Mouse (Mus musculus) embryonic facial prominence, embryonic 15.5 days (tissue): ENCODE data around the gene Efhd1. TPM values are rescaled to one million over a fixed set of nuclear protein-coding genes. Genes with fewer than 3 reads are reported as not detected.

Experiments used
- ATAC-seq: fragments of 200-750 bp; cut with Nextera tagmentation; 2 replicates; pipeline ENCODE4 v1.8.0; 2017; ENCODE audit warnings: low read depth, moderate TSS enrichment; ENCODE audit not compliant: insufficient number of reproducible peaks, low FRiP score, low TSS enrichment
- H3K27ac ChIP-seq: fragments of 300-500 bp; sonication (generic); replicated peaks from 2 replicates; pipeline ENCODE4 v1.5.1; 2015; ENCODE audit warnings: mild to moderate bottlenecking, inconsistent platforms
- H3K27me3 ChIP-seq: fragments of 300-500 bp; sonication (generic); 2 replicates; pipeline ENCODE4 v1.6.1; 2015; ENCODE audit warnings: inconsistent platforms
- H3K36me3 ChIP-seq: fragments of 300-500 bp; sonication (generic); 2 replicates; pipeline ENCODE4 v1.6.1; 2015; ENCODE audit warnings: mild to moderate bottlenecking, inconsistent platforms
- H3K4me1 ChIP-seq: fragments of 300-500 bp; sonication (generic); 2 replicates; pipeline ENCODE4 v1.6.1; 2015; ENCODE audit warnings: inconsistent platforms
- H3K4me2 ChIP-seq: fragments of 300-500 bp; sonication (generic); replicated peaks from 2 replicates; pipeline ENCODE4 v1.6.1; 2015; ENCODE audit warnings: mild to moderate bottlenecking, inconsistent platforms
- H3K4me3 ChIP-seq: fragments of 300-500 bp; sonication (generic); replicated peaks from 2 replicates; pipeline ENCODE4 v1.5.1; 2015; ENCODE audit warnings: mild to moderate bottlenecking, inconsistent platforms
- H3K9ac ChIP-seq: fragments of 300-500 bp; sonication (generic); 2 replicates; pipeline ENCODE4 v1.6.1; 2015; ENCODE audit warnings: inconsistent platforms
- H3K9me3 ChIP-seq: fragments of 300-500 bp; sonication (generic); replicated peaks from 2 replicates; pipeline ENCODE4 v1.6.1; 2016; ENCODE audit warnings: inconsistent platforms
- WGBS: fragments of 180-500 bp; shearing (Covaris S2); methylation state at CpG from one replicate; pipeline ENCODE4 v1.1.7; 2015; 5-methylcytosine and 5-hydroxymethylcytosine counted together
- polyA plus RNA-seq: library from polyadenylated mRNA; unstranded; fragments of >200 nt; fragmentation: Nextera tagmentation; extraction: Ambion mirVana; gene quantifications from 2 replicates; pipeline ENCODE4 v1.2.1, GENCODE M21; 2015

Efhd1 gene
- 2.8 and 3.0 TPM in 2 replicates for polyA plus RNA-seq

DNA sequence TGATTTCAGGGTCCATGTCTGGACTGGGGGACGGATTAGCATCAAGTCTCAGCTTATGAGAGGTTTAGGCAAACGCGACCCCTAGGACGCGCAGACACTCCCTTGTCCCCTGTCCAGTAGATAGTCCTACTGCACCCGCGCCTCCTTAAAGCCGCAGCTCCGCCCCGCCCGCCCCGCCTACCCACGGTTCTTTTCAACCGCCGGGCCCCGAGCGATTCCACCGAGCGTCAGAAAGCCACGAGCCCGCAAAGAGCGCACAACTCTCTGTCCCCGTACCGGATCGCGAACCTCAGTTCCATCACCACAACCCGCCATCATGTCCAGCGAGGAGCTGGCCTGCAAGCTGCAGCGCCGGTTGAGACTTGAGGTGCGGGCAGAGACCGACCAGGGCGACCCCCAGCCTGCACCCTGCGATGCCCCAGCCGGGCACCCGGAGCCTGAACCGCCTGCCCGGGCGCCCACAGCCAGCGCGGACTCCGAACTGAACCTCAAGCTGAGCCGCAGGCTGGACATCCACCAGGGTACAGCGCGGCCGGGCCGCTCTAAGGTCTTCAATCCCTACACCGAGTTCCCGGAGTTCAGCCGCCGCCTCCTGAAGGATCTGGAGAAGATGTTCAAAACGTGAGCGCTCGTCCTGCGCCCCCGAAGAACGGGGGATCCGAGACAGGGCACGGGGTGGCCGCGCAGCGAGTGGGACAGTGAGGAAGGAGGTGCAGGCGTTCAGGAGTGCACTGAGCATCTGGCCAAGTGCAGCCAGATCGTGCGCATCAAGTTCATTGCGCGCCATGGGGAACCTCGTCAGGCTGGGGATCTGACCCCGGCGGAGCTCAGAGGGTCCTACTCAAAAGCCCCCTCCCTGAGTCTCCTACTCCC lies at the start of gene Efhd1:
Gene Efhd1 (plus strand): TSS at position 230 of the 873 bp plus-strand sequence.
- ATAC-seq: peak; percentile 34; the same call in 1 of the 2 replicates

DNA sequence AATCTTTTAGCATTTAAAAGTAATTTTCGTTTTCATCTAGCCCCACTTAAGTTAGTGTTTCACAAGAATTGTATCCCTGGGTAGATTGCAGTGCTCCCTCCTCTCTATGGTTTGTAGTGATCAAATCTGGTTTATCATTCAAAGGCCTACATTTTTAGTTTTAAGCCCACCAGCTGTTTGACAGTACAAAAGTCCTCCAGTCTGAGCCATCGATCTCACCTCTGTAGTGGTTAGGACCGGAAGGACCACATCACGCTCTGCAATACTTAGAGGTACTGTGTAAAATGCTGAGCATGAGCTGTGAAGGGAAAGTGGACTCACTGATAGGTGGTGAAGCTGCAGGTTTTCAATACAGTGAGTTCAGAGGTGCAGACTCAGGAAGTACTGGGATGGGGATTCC lies 49.4 kb upstream of the Efhd1 start:
- Histone ChIP-seq H3K4me3 (peak overlapping the region; percentile 87), H3K9ac (peak overlapping the region; percentile 98), H3K27ac (peak overlapping the region; percentile 99), H3K36me3 (peaks cover 13% of the 10 kb centered on the region), H3K27me3 (no peaks in the 10 kb centered on the region), H3K4me1 (peaks cover 23% of the 10 kb centered on the region), H3K9me3 (no peaks in the 10 kb centered on the region), H3K4me2 (peak overlapping the region; percentile 55)
- ATAC-seq: no peak
- 15% methylated on average over 4 of the region's 4 CpGs for WGBS

More for the DNA sequence above, at the start of gene Efhd1:
- H3K36me3 ChIP-seq: no peaks in the 10 kb centered on the region
- WGBS: under 1% methylated on average over 70 of the region's 70 CpGs
- H3K27ac ChIP-seq: no peak within 1 kb of the TSS
- H3K9me3 ChIP-seq: no peaks in the 10 kb centered on the region
- H3K4me3 ChIP-seq: peak within 1 kb of the TSS; percentile 52
- H3K4me1 ChIP-seq: peaks cover 25% of the 10 kb centered on the region
- H3K27me3 ChIP-seq: peaks cover 77% of the 10 kb centered on the region
- 0 out of 2 replicates have a peak within 1 kb of the TSS, but pooled peaks have one; percentile 12 for H3K9ac ChIP-seq
- H3K4me2 ChIP-seq: peak within 1 kb of the TSS; percentile 98

DNA sequence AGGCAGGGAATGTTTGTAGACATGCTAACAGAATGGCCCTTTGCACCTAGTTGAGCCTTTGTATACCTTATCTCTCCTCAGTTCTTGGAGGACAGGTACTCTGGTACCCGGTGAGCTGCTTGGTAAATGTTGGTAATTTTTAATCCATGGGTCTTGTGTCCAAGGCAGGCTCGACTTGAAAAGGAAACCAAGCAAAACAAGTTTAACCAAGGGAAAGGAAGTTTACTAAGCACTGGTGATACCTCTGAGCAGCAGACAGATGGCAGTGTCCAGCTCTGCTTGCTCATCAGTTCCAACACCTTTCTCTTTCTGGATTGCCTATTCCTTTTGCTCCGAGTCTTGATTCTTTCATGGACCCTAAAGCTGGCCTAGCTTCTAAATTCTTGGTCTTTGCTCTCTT lies 46.2 kb upstream of the Efhd1 start:
- no peak for ATAC-seq
- no peak overlapping the region for H3K9ac ChIP-seq
- no peak overlapping the region for H3K4me2 ChIP-seq
- no peaks in the 10 kb centered on the region for H3K9me3 ChIP-seq
- 68% methylated on average over 3 of the region's 3 CpGs for WGBS
- peaks cover 42% of the 10 kb centered on the region for H3K36me3 ChIP-seq
- peaks cover 21% of the 10 kb centered on the region for H3K4me1 ChIP-seq
- no peaks in the 10 kb centered on the region for H3K27me3 ChIP-seq
- H3K4me3 ChIP-seq: no peak overlapping the region
- no peak overlapping the region for H3K27ac ChIP-seq

DNA sequence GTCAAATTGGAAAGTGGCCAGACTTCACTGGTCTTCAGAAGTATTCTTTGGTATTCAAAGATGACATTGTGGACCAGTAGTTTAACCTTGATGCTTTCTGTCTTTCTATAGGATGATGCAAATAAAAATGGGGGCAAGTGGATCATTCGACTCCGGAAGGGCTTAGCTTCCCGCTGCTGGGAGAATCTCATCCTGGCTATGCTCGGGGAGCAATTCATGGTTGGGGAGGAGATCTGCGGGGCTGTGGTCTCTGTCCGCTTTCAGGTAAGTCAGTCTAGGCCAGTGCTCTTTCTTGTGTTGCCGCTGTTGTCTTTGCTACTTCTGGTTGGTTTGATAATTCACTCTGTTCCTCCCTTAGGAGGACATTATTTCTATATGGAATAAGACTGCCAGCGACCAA lies 38.4 kb upstream of the Efhd1 start:
- no peak overlapping the region for H3K9ac ChIP-seq
- no peaks in the 10 kb centered on the region for H3K9me3 ChIP-seq
- 94% methylated on average over 8 of the region's 8 CpGs for WGBS
- no peak overlapping the region for H3K27ac ChIP-seq
- no peaks in the 10 kb centered on the region for H3K4me1 ChIP-seq
- H3K27me3 ChIP-seq: no peaks in the 10 kb centered on the region
- H3K36me3 ChIP-seq: peaks cover 86% of the 10 kb centered on the region
- no peak overlapping the region for H3K4me2 ChIP-seq
- no peak overlapping the region for H3K4me3 ChIP-seq
- ATAC-seq: no peak

DNA sequence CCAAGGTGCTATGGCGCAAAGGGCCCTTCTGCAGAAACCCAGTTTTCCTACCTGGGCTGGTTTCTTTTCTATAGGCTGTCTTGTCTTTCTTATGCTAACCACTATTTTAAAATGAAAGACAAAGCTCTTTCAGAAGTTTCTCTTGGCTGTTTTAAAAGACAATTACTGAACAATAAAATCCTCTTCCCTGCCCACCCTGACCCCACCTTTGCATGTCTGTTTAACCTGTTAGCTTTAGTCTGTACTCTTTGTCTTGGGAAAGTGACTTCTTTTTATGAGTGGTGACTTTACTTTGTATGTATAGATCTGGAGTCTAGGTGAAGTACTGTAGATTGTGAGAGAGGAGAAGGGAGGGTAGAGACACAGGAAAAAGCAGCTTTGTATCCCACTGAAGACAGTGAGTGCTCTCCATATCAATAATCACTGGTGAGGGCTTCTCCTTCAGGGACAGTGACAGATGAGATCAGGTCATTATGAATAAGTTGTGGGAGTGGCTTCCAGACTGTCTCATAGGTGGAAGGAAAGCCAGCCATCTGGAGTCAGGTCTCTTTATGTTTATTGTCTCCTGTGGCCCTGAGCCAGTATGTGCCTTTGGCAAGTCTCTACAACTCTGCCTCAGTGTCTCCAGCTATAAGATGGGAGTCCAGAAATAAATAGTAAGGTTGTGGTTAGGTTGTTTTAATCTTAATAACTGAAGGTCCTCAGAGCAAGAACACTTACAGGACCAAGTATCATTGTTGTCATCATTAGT lies 37.6 kb upstream of the Efhd1 start:
- no peaks in the 10 kb centered on the region for H3K9me3 ChIP-seq
- no peak overlapping the region for H3K4me2 ChIP-seq
- 96% methylated on average over 1 of the region's 1 CpGs for WGBS
- H3K4me1 ChIP-seq: no peaks in the 10 kb centered on the region
- ATAC-seq: no peak; the same call in 1 of the 2 replicates
- H3K9ac ChIP-seq: no peak overlapping the region
- H3K27ac ChIP-seq: no peak overlapping the region
- H3K27me3 ChIP-seq: no peaks in the 10 kb centered on the region
- peaks cover 85% of the 10 kb centered on the region for H3K36me3 ChIP-seq
- no peak overlapping the region for H3K4me3 ChIP-seq

DNA sequence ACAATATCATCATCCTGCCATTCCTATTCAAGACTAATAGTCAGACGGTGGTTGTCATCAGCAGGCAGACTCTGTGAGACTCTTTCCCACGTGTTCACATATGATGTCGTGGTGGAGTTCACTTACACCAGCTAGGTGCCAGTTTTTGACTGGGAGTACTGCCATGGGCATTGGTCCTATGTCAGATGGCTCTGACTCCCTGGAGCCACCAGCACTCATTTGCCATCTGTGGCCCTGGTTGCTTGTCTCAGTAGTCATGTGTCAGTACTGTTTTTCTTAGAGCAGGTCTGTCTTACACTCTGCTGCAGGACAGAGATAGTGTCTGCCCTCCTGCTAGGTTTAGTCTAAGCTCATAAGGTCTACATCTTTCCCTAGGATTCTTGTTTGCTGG lies 37.0 kb upstream of the Efhd1 start:
- H3K4me2 ChIP-seq: no peak overlapping the region
- H3K36me3 ChIP-seq: peaks cover 84% of the 10 kb centered on the region
- no peaks in the 10 kb centered on the region for H3K27me3 ChIP-seq
- no peak overlapping the region for H3K27ac ChIP-seq
- no peak overlapping the region for H3K4me3 ChIP-seq
- no peak overlapping the region for H3K9ac ChIP-seq
- no peaks in the 10 kb centered on the region for H3K9me3 ChIP-seq
- no peaks in the 10 kb centered on the region for H3K4me1 ChIP-seq
- WGBS: 90% methylated on average over 3 of the region's 3 CpGs
- no peak for ATAC-seq

DNA sequence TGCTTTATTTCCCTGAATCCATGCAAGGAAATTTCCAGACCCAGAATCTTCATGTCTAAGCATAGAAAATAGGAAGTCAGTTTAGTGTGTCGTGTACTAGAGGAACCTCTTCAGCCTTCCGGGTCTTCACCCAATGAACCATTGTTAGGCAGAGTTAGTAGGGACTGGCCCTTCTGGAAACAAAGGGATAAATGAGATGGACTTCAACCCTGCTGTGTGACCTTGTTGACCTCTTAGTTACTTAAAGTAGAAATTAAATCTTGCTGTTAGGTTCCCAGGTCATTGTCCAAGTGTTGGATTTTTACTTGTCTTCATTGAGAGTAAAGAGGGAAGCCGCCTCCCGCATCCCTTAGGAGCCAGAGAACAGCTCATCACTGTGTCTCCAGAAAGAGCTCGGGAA lies 33.6 kb upstream of the Efhd1 start:
- no peaks in the 10 kb centered on the region for H3K4me1 ChIP-seq
- ATAC-seq: no peak
- H3K9me3 ChIP-seq: no peaks in the 10 kb centered on the region
- H3K36me3 ChIP-seq: peaks cover 77% of the 10 kb centered on the region
- H3K9ac ChIP-seq: no peak overlapping the region
- WGBS: 86% methylated on average over 5 of the region's 5 CpGs
- H3K4me3 ChIP-seq: no peak overlapping the region
- no peaks in the 10 kb centered on the region for H3K27me3 ChIP-seq
- H3K27ac ChIP-seq: no peak overlapping the region
- no peak overlapping the region for H3K4me2 ChIP-seq

DNA sequence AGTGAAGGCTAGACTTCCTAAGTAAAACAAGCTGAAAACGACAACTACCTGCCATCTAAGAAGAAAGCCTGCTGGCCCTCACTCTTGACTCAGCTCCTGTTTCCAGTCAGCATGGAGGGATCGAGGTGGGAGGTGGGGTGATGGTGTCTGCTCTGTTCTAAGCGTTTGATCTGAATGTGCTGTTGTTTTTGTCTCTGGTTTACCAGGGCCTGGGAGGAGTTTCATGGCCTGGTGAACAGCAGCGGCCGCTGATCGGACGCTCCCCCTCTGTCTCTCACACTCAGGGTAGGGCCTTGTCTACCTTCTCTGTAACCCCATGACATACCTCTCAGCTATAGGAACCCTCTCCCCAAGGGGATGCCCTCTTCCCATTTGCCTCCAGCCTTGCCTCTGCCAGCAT lies 32.0 kb upstream of the Efhd1 start:
- Histone ChIP-seq H3K4me2 (no peak overlapping the region), H3K36me3 (peaks cover 70% of the 10 kb centered on the region), H3K9ac (no peak overlapping the region), H3K27ac (no peak overlapping the region), H3K27me3 (no peaks in the 10 kb centered on the region), H3K4me3 (no peak overlapping the region), H3K4me1 (no peaks in the 10 kb centered on the region), H3K9me3 (no peaks in the 10 kb centered on the region)
- no peak for ATAC-seq
- 75% methylated on average over 7 of the region's 7 CpGs for WGBS

DNA sequence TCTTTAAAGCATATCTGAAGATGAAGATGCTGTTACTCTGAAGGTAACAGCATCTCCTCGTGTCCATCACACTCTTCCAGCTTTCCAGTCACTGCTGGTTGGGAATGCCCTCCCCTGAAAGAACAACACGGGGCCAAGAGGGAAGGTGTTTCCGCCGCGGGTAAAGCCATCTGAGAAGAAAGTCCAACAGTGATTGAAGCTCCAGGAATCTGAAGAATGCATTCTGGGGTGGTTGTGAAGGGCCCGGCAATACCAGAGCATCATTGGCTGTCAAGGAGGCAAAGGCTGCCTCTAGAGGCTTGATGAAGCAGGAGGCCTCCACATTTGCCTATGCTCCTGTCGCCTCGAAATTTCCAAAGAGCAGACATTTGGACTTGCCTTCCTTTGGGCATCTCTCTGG lies 25.1 kb upstream of the Efhd1 start:
- 53% methylated on average over 8 of the region's 8 CpGs for WGBS
- H3K4me2 ChIP-seq: no peak overlapping the region
- H3K27ac ChIP-seq: no peak overlapping the region
- H3K27me3 ChIP-seq: no peaks in the 10 kb centered on the region
- no peak overlapping the region for H3K4me3 ChIP-seq
- ATAC-seq: no peak
- no peaks in the 10 kb centered on the region for H3K4me1 ChIP-seq
- no peaks in the 10 kb centered on the region for H3K9me3 ChIP-seq
- H3K9ac ChIP-seq: no peak overlapping the region
- H3K36me3 ChIP-seq: peaks cover 39% of the 10 kb centered on the region; the same call in 1 of the 2 replicates

DNA sequence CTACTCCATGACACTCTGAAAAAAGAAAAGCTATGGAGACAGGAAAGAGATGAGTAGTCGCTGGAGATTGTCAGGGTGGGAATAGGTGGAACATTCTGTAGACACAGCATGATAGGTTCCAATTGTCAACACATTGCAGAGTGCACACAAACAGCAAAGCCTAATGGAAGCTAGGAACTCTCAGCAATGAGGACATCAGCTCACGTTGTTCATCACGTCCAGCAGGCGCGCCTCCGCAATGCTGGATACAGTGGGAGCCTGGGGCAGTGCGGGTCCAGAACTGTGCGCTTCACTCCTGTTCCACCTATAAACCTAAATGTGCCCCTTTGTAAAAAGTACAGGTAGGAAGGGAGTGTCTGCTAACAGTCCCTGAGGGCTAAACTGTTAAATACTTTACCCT lies 21.1 kb upstream of the Efhd1 start:
- H3K36me3 ChIP-seq: peaks cover 11% of the 10 kb centered on the region; the same call in 1 of the 2 replicates
- H3K27me3 ChIP-seq: no peaks in the 10 kb centered on the region
- H3K4me2 ChIP-seq: no peak overlapping the region
- peaks cover 5% of the 10 kb centered on the region; the same call in 1 of the 2 replicates for H3K4me1 ChIP-seq
- H3K9ac ChIP-seq: no peak overlapping the region
- no peaks in the 10 kb centered on the region for H3K9me3 ChIP-seq
- H3K27ac ChIP-seq: no peak overlapping the region
- 73% methylated on average over 8 of the region's 8 CpGs for WGBS
- no peak overlapping the region for H3K4me3 ChIP-seq
- ATAC-seq: no peak

DNA sequence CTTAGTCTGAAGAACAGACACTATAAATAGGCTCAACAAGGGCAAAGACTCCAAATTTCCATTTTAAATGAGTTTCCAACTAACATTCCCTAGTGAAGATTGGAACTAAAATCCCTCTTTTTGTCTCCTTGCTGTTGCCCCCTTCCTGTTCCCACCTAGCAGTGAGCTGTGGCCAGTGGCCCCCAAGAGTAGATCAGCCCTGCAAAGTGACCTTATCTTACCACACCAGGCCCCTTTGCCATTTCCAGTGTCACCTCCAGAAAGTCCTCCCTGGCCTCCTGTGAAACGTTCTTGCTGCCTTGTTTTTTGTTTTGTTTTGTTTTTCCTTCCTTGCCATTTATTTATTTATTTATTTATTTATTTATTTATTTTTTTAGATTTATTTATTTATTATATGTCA lies 18.7 kb upstream of the Efhd1 start:
- no peak overlapping the region for H3K4me2 ChIP-seq
- no peak overlapping the region for H3K4me3 ChIP-seq
- H3K9ac ChIP-seq: no peak overlapping the region
- H3K27me3 ChIP-seq: no peaks in the 10 kb centered on the region
- no peak overlapping the region for H3K27ac ChIP-seq
- H3K36me3 ChIP-seq: no peaks in the 10 kb centered on the region
- no peak for ATAC-seq
- peaks cover 5% of the 10 kb centered on the region; the same call in 1 of the 2 replicates for H3K4me1 ChIP-seq
- no peaks in the 10 kb centered on the region for H3K9me3 ChIP-seq
- 34% methylated on average over 1 of the region's 1 CpGs for WGBS
